Mouse (Mus musculus) MEL (cell line): ENCODE results near the gene 4933405L10Rik. TPM values are rescaled to one million over a fixed set of nuclear protein-coding genes. Genes with fewer than 3 reads are reported as not detected.

Experiments
- DNase-seq: peaks from one replicate; pipeline ENCODE4 v3.0.0; 2011; ENCODE audit warnings: low read depth, low spot score
- H3K27ac ChIP-seq: 2 replicates; pipeline ENCODE4 v1.5.1; 2012; ENCODE audit warnings: low read depth, mild to moderate bottlenecking, control low read depth, low read length, moderate library complexity; ENCODE audit not compliant: control insufficient read depth
- H3K27me3 ChIP-seq, 2 experiments: fragments of 150-350 bp in 1 of 2; sonication (generic) in 1 of 2; 2 replicates each; pipeline ENCODE4 v1.6.1; 2012; ENCODE audit warnings: low read length in 2 of 2, mild to moderate bottlenecking in 2 of 2, improper control_type of control experiment in 1 of 2, moderate library complexity in 1 of 2; ENCODE audit not compliant: insufficient read depth in 2 of 2, control insufficient read depth in 1 of 2
- H3K36me3 ChIP-seq, 2 experiments: 2 replicates each; pipeline ENCODE4 v1.6.1; 2012 to 2014; ENCODE audit warnings: low read length in 2 of 2, improper control_type of control experiment in 1 of 2, inconsistent platforms in 1 of 2, mild to moderate bottlenecking in 1 of 2; ENCODE audit not compliant: insufficient read depth in 2 of 2, control insufficient read depth in 1 of 2
- H3K4me1 ChIP-seq, 2 experiments: fragments of 150-350 bp in 1 of 2; sonication (generic) in 1 of 2; 2 replicates each; pipeline ENCODE4 v1.6.1; 2012; ENCODE audit warnings: low read length in 2 of 2, improper control_type of control experiment in 1 of 2, mild to moderate bottlenecking in 1 of 2; ENCODE audit not compliant: insufficient read depth in 2 of 2, control insufficient read depth in 1 of 2
- H3K4me3 ChIP-seq, 2 experiments: fragments of 150-350 bp in 1 of 2; sonication (generic) in 1 of 2; 2 replicates each; pipeline ENCODE4 v1.5.1; 2012; ENCODE audit warnings: low read depth in 2 of 2, low read length in 2 of 2, mild to moderate bottlenecking in 2 of 2, moderate library complexity in 2 of 2, control low read depth in 1 of 2, improper control_type of control experiment in 1 of 2; ENCODE audit not compliant: control insufficient read depth in 1 of 2, insufficient read depth in 1 of 2
- H3K79me2 ChIP-seq: 2 replicates; pipeline ENCODE4 v1.6.1; 2012; ENCODE audit warnings: mild to moderate bottlenecking, low read length, moderate library complexity; ENCODE audit not compliant: control insufficient read depth, poor library complexity, insufficient read depth
- H3K9ac ChIP-seq: 2 replicates; pipeline ENCODE4 v1.6.1; 2012; ENCODE audit warnings: low read depth, mild to moderate bottlenecking, control low read depth, low read length, moderate library complexity; ENCODE audit not compliant: control insufficient read depth, poor library complexity, severe bottlenecking
- H3K9me3 ChIP-seq: fragments of 150-350 bp; sonication (generic); replicated peaks from 2 replicates; pipeline ENCODE4 v1.6.1; 2012; ENCODE audit warnings: mild to moderate bottlenecking, low read length, improper control_type of control experiment, moderate library complexity; ENCODE audit not compliant: insufficient read depth
- BHLHE40 ChIP-seq: IDR thresholded peaks from 2 replicates; pipeline ENCODE4 v1.6.1; 2012; ENCODE audit warnings: low read depth, mild to moderate bottlenecking, inconsistent platforms, low read length, improper control_type of control experiment, borderline replicate concordance
- CHD1 ChIP-seq: IDR thresholded peaks from 2 replicates; pipeline ENCODE4 v1.6.1; 2012; ENCODE audit warnings: low read depth, mild to moderate bottlenecking, inconsistent platforms, low read length, improper control_type of control experiment
- CHD2 ChIP-seq: IDR thresholded peaks from 2 replicates; pipeline ENCODE4 v1.6.1; 2011; ENCODE audit warnings: low read length, improper control_type of control experiment
- CTCF ChIP-seq, 3 experiments: IDR thresholded peaks in 2 of 3; conservative IDR thresholded peaks in 1 of 3; 2 replicates each; pipeline ENCODE4 v1.5.1; 2011 to 2012; ENCODE audit warnings: low read length in 3 of 3, low read depth in 2 of 3, mild to moderate bottlenecking in 2 of 3, improper control_type of control experiment in 1 of 3, inconsistent platforms in 1 of 3, mixed read lengths in 1 of 3, moderate library complexity in 1 of 3; ENCODE audit not compliant: control insufficient read depth in 1 of 3, insufficient read depth in 1 of 3, poor library complexity in 1 of 3, severe bottlenecking in 1 of 3
- ELF1 ChIP-seq: IDR thresholded peaks from 2 replicates; pipeline ENCODE4 v1.6.1; 2014; ENCODE audit warnings: low read depth, mild to moderate bottlenecking, inconsistent platforms, low read length, improper control_type of control experiment, moderate library complexity
- EP300 ChIP-seq, 2 experiments: IDR thresholded peaks; 2 replicates each; pipeline ENCODE4 v1.6.1; 2011; ENCODE audit warnings: improper control_type of control experiment in 2 of 2, low read length in 2 of 2, low read depth in 1 of 2, mild to moderate bottlenecking in 1 of 2
- GABPA ChIP-seq: IDR thresholded peaks from 2 replicates; pipeline ENCODE4 v1.6.1; 2012; ENCODE audit warnings: low read depth, mild to moderate bottlenecking, inconsistent platforms, low read length, improper control_type of control experiment, moderate library complexity
- GATA1 ChIP-seq: IDR thresholded peaks from 2 replicates; pipeline ENCODE4 v1.6.1; 2011; ENCODE audit warnings: low read depth, low read length, improper control_type of control experiment
- HCFC1 ChIP-seq: IDR thresholded peaks from 2 replicates; pipeline ENCODE4 v1.6.1; 2012; ENCODE audit warnings: low read depth, mild to moderate bottlenecking, inconsistent platforms, low read length, improper control_type of control experiment, moderate library complexity
- JUND ChIP-seq: IDR thresholded peaks from 2 replicates; pipeline ENCODE4 v1.6.1; 2011; ENCODE audit warnings: low read depth, mild to moderate bottlenecking, improper control_type of control experiment, low read length
- KAT2A ChIP-seq: conservative IDR thresholded peaks from 2 replicates; pipeline ENCODE4 v1.6.1; 2012; ENCODE audit warnings: low read depth, low read length, improper control_type of control experiment, inconsistent platforms
- MEF2A ChIP-seq: IDR thresholded peaks from 2 replicates; pipeline ENCODE4 v1.6.1; 2014; ENCODE audit warnings: low read depth, mild to moderate bottlenecking, inconsistent platforms, low read length, improper control_type of control experiment; ENCODE audit not compliant: poor library complexity, insufficient replicate concordance, severe bottlenecking; ENCODE audit errors: extremely low read depth
- MXI1 ChIP-seq: IDR thresholded peaks from 2 replicates; pipeline ENCODE4 v1.6.1; 2011; ENCODE audit warnings: mild to moderate bottlenecking, low read depth, low read length, improper control_type of control experiment
- MYC ChIP-seq: IDR thresholded peaks from 2 replicates; pipeline ENCODE4 v1.6.1; 2011; ENCODE audit warnings: low read depth, mild to moderate bottlenecking, low read length, improper control_type of control experiment, moderate library complexity
- NELFE ChIP-seq: IDR thresholded peaks from 2 replicates; pipeline ENCODE4 v1.6.1; 2011; ENCODE audit warnings: low read depth, low read length, improper control_type of control experiment
- POLR2A ChIP-seq, 2 experiments: IDR thresholded peaks; 2 replicates each; pipeline ENCODE4 v1.6.1; 2011 to 2012; ENCODE audit warnings: low read length in 2 of 2, mild to moderate bottlenecking in 2 of 2, control low read depth in 1 of 2, improper control_type of control experiment in 1 of 2, low read depth in 1 of 2, moderate library complexity in 1 of 2; ENCODE audit not compliant: control insufficient read depth in 1 of 2, insufficient read depth in 1 of 2, poor library complexity in 1 of 2
- RAD21 ChIP-seq: IDR thresholded peaks from 2 replicates; pipeline ENCODE4 v1.6.1; 2011; ENCODE audit warnings: mild to moderate bottlenecking, low read depth, low read length, improper control_type of control experiment
- RCOR1 ChIP-seq: IDR thresholded peaks from 2 replicates; pipeline ENCODE4 v1.6.1; 2012; ENCODE audit warnings: low read depth, mild to moderate bottlenecking, inconsistent platforms, low read length, improper control_type of control experiment
- SIN3A ChIP-seq: IDR thresholded peaks from 2 replicates; pipeline ENCODE4 v1.6.1; 2012; ENCODE audit warnings: low read length, improper control_type of control experiment, inconsistent platforms
- SMC3 ChIP-seq: IDR thresholded peaks from 2 replicates; pipeline ENCODE4 v1.6.1; 2011; ENCODE audit warnings: low read depth, low read length, improper control_type of control experiment
- TBP ChIP-seq: IDR thresholded peaks from 2 replicates; pipeline ENCODE4 v1.8.0; 2011; ENCODE audit warnings: low read depth, low read length, improper control_type of control experiment
- UBTF ChIP-seq: IDR thresholded peaks from 2 replicates; pipeline ENCODE4 v1.6.1; 2012; ENCODE audit warnings: low read depth, mild to moderate bottlenecking, inconsistent platforms, low read length, improper control_type of control experiment, moderate library complexity, borderline replicate concordance; ENCODE audit not compliant: insufficient read depth
- USF1 ChIP-seq: IDR thresholded peaks from 2 replicates; pipeline ENCODE4 v1.6.1; 2014; ENCODE audit warnings: low read depth, mild to moderate bottlenecking, inconsistent platforms, low read length, improper control_type of control experiment, moderate library complexity
- USF2 ChIP-seq, 2 experiments: IDR thresholded peaks; 2 replicates each; pipeline ENCODE4 v1.6.1; 2011 to 2012; ENCODE audit warnings: improper control_type of control experiment in 2 of 2, low read length in 2 of 2, borderline replicate concordance in 1 of 2, inconsistent platforms in 1 of 2, low read depth in 1 of 2, mild to moderate bottlenecking in 1 of 2; ENCODE audit not compliant: insufficient read depth in 1 of 2
- ZC3H11A ChIP-seq: IDR thresholded peaks from 2 replicates; pipeline ENCODE4 v1.6.1; 2012; ENCODE audit warnings: low read depth, mild to moderate bottlenecking, inconsistent platforms, low read length, improper control_type of control experiment
- ZKSCAN1 ChIP-seq: IDR thresholded peaks from 2 replicates; pipeline ENCODE4 v1.6.1; 2012; ENCODE audit warnings: low read depth, mild to moderate bottlenecking, inconsistent platforms, low read length, improper control_type of control experiment, moderate library complexity
- ZNF384 ChIP-seq: IDR thresholded peaks from 2 replicates; pipeline ENCODE4 v1.6.1; 2012; ENCODE audit warnings: low read depth, mild to moderate bottlenecking, inconsistent platforms, low read length, improper control_type of control experiment
- polyA plus RNA-seq, 2 experiments: library from polyadenylated mRNA; stranded (reverse) in 1 of 2; unstranded in 1 of 2; fragments of >175 nt in 1 of 2; fragments of >200 nt in 1 of 2; gene quantifications; 2 replicates each; pipeline versions ENCODE4 v1.2.1 to v1.2.4; 2012; ENCODE audit warnings: low replicate concordance in 2 of 2, low read depth in 1 of 2; ENCODE audit not compliant: insufficient read length in 2 of 2, insufficient read depth in 1 of 2, missing spikeins in 1 of 2
- total RNA-seq: library from RNA; depleted of rRNA; stranded (reverse); fragments of 300-350 nt; gene quantifications from 2 replicates; pipeline ENCODE4 v1.2.3, GENCODE M21; 2012

Gene 4933405L10Rik
- total and polyA plus RNA-seq, 3 experiments: 0.23 to 0.42 TPM; not detected in 1

DNA sequence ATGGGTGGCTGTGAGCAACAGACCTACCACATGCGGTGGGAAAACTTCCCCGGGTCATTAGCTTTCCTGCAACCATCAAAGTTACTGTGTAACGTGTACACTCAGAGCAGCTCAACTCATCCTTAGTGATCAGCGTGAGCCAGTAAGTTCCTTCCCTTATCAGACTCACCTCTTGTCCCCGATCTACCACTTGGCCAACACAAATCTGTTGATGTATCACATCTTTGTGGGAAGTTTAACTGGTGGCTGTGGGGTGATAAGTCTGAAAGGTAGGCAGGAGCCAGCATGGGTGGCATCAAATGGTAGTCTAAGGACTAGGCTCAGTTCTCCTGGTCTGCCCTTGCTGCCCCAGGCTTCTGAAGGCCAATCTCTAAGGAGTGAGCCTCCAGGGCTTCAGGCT, 24.7 kb downstream of the 4933405L10Rik start (continued):
- TF ChIP-seq EP300 (IDR thresholded peaks at IDR 0.05; ENCODE audit: low read depth in 1 of 2, low read length in 2 of 2) (peak; percentile 67 to 80), MXI1 (no peak), ELF1 (no peak), HCFC1 (no peak), ZC3H11A (no peak), USF2 (IDR thresholded peaks at IDR 0.05; ENCODE audit: borderline replicate concordance in 1 of 2, insufficient read depth in 1 of 2, low read depth in 1 of 2, low read length in 2 of 2) (no peak), KAT2A (no peak), ZNF384 (no peak)

DNA sequence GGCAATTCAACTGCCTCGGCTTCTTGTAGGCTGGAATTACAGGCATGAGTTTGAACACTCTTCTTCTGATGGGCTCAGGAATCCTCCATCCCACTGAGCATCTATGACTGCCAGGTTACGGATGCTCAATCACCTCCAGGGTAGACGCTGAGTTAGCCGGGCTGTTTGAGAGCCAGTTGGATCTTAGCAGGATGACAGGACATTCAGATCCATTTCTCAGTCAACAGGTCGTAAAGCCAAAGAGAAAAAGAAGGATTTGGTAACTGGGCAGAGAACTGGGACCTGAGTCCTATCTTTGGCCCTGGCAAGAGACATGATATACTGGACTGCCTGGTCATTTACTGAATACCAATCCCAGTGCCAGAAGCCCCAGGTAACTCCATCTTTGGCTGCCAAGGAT, 31.8 kb downstream of the 4933405L10Rik start:
- Histone ChIP-seq H3K4me1 (no peaks in the 10 kb centered on the region), H3K27me3 (no peaks in the 10 kb centered on the region), H3K79me2 (no peaks in the 10 kb centered on the region), H3K9me3 (no peaks in the 10 kb centered on the region), H3K27ac (no peak overlapping the region)
- no peak for TF ChIP-seq HCFC1
- TF ChIP-seq TBP: no peak
- no peak for TF ChIP-seq UBTF
- no peak for TF ChIP-seq JUND
- TF ChIP-seq POLR2A (IDR thresholded peaks at IDR 0.05; ENCODE audit: control insufficient read depth in 1 of 2, insufficient read depth in 1 of 2, low read depth in 1 of 2, low read length in 2 of 2, poor library complexity in 1 of 2): no peak
- no peak for TF ChIP-seq CTCF (IDR thresholded peaks at IDR 0.05 in 2 of 3, conservative IDR thresholded peaks at IDR 0.05 in 1 of 3; ENCODE audit: control insufficient read depth in 1 of 3, insufficient read depth in 1 of 3, low read depth in 2 of 3, low read length in 3 of 3, poor library complexity in 1 of 3, severe bottlenecking in 1 of 3)
- no peak for TF ChIP-seq MYC
- no peak for TF ChIP-seq USF1
- no peak for TF ChIP-seq RCOR1
- TF ChIP-seq MEF2A: no peak
- no peak for TF ChIP-seq ZNF384
- TF ChIP-seq SIN3A: no peak
- TF ChIP-seq GATA1: no peak
- TF ChIP-seq, all 39 proteins: peak for 0
- no peak for DNase-seq
- Histone ChIP-seq H3K4me3 (no peak overlapping the region), H3K36me3 (no peaks in the 10 kb centered on the region), H3K9ac (no peak overlapping the region)

DNA sequence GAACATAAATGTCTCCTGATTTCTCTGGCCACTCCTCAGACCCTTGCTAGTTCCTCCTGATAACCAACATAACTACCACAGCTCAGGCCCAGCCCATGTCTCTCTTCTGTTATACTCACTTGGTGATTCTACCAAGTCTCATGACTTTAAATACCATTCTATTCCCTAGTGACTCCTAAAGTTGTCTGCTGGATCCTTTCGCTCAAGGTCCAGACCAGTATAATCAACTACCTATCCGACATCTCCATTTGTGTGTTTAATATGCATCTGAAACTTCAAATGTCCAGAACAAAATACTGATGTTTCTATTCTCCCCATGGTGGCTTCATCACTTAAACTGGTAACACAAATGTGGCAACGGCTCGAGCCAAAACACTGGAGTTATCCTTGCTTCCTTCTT, 35.8 kb downstream of the 4933405L10Rik start:
- Histone ChIP-seq H3K9ac (no peak overlapping the region), H3K4me3 (no peak overlapping the region), H3K36me3 (no peaks in the 10 kb centered on the region), H3K27me3 (no peaks in the 10 kb centered on the region), H3K4me1 (no peaks in the 10 kb centered on the region), H3K27ac (no peak overlapping the region), H3K9me3 (no peaks in the 10 kb centered on the region), H3K79me2 (no peaks in the 10 kb centered on the region)
- DNase-seq: no peak
- TF ChIP-seq USF2 (IDR thresholded peaks at IDR 0.05; ENCODE audit: borderline replicate concordance in 1 of 2, insufficient read depth in 1 of 2, low read depth in 1 of 2, low read length in 2 of 2) (no peak), CHD1 (no peak), NELFE (no peak), GABPA (no peak), UBTF (no peak), GATA1 (no peak), RCOR1 (no peak), CHD2 (no peak), RAD21 (no peak), CTCF (IDR thresholded peaks at IDR 0.05 in 2 of 3, conservative IDR thresholded peaks at IDR 0.05 in 1 of 3; ENCODE audit: control insufficient read depth in 1 of 3, insufficient read depth in 1 of 3, low read depth in 2 of 3, low read length in 3 of 3, poor library complexity in 1 of 3, severe bottlenecking in 1 of 3) (no peak), POLR2A (IDR thresholded peaks at IDR 0.05; ENCODE audit: control insufficient read depth in 1 of 2, insufficient read depth in 1 of 2, low read depth in 1 of 2, low read length in 2 of 2, poor library complexity in 1 of 2) (no peak), JUND (no peak), MYC (no peak), BHLHE40 (no peak), ZNF384 (no peak), ZKSCAN1 (no peak), SMC3 (no peak), HCFC1 (no peak), SIN3A (no peak)
